Mouse (Mus musculus): Measurements from ENCODE around the gene Usp39. TPM values are rescaled to one million over a fixed set of nuclear protein-coding genes. Genes with fewer than 3 reads are reported as not detected.

Gene Usp39
- polyA plus RNA-seq, 1 experiment from 2014 or later, result 39.0 TPM

DNA sequence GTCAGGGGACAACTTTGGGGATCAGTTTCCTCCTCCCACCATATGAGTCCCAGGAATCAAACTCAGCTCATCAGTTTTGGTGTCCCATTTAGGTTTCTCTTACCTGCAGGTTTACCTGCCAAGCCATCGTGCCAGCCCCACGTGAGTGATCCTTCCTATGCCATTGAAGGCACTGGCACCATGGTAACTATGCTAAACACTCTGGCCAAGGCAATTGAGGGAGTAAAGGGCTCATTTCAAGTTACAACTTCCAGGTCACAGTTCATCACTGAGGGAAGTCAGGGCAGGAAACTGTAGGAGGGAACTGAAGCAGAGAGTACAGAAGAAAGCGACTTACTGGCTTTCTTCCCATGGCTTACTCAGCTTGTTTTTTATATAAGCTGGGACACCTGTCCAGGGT, 21.3 kb upstream of the Usp39 start:
- H3K9ac ChIP-seq (ENCODE audit: low read depth, low read length), result no peak overlapping the region
- WGBS, result 58% methylated on average over 3 of the region's 3 CpGs
- ATAC-seq, result no peak
- no peaks in the 10 kb centered on the region for H3K9me3 ChIP-seq (replicated peaks; ENCODE audit: control insufficient read depth, low read length, poor library complexity, severe bottlenecking)
- H3K27ac ChIP-seq (ENCODE audit: low read length), result no peak overlapping the region
- peaks cover 8% of the 10 kb centered on the region for H3K4me1 ChIP-seq (ENCODE audit: control insufficient read depth, insufficient read depth, low read length)
- no peaks in the 10 kb centered on the region; the same call in 1 of the 2 replicates for H3K27me3 ChIP-seq (ENCODE audit: control insufficient read depth, insufficient read depth, low read depth, low read length)
- H3K36me3 ChIP-seq (ENCODE audit: control insufficient read depth, insufficient read depth, low read length), result no peaks in the 10 kb centered on the region
- no peak overlapping the region for H3K4me2 ChIP-seq (ENCODE audit: low read length)
- H3K4me3 ChIP-seq (ENCODE audit: low read depth, low read length), result no peak overlapping the region

DNA sequence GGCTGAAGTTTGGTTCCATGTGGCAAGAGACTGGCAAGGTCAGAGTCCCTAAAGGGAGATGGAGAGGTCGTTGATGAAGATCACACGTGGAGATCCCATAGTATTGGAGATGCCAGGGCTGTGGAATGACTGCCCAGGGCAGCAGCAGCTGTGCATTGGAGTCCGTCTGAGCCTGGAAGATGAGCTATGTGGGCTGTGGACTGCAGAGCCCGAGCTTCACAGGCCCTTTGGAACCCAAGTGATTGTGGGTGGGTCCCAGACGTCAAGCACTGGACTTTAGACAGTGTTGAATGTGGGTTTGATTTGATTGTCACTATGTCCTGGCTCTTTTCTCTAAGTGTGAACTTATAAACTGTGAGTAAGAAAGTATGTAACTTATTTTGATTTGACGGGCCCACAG, 20.0 kb upstream of the Usp39 start:
- H3K4me2 ChIP-seq (ENCODE audit: low read length), result no peak overlapping the region
- H3K36me3 ChIP-seq (ENCODE audit: control insufficient read depth, insufficient read depth, low read length), result peaks cover 5% of the 10 kb centered on the region; the same call in 1 of the 2 replicates
- WGBS, result 74% methylated on average over 6 of the region's 6 CpGs
- H3K9me3 ChIP-seq (replicated peaks; ENCODE audit: control insufficient read depth, low read length, poor library complexity, severe bottlenecking), result no peaks in the 10 kb centered on the region
- H3K4me3 ChIP-seq (ENCODE audit: low read depth, low read length), result no peak overlapping the region
- no peak overlapping the region for H3K9ac ChIP-seq (ENCODE audit: low read depth, low read length)
- no peak overlapping the region for H3K27ac ChIP-seq (ENCODE audit: low read length)
- peaks cover 19% of the 10 kb centered on the region for H3K4me1 ChIP-seq (ENCODE audit: control insufficient read depth, insufficient read depth, low read length)
- ATAC-seq, result no peak
- H3K27me3 ChIP-seq (ENCODE audit: control insufficient read depth, insufficient read depth, low read depth, low read length), result no peaks in the 10 kb centered on the region; the same call in 1 of the 2 replicates

DNA sequence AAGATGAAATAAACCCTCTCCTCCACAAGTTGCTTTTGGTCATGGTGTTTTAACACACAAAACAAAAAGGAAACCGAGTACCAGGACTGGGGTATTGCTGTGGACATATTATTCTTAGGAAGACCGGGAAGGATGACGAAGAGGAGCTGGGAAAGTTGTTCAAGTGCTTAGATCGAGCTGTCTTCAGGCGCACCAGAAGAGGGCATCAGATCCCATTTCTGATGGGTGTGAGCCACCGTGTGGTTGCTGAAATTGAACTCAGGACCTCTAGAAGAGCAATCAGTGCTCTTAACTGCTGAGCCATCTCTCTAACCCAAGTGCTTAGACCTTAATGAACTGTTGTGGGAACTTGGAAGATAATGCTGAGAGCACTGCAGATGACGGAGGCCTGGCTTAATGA, 19.0 kb upstream of the Usp39 start:
- 46% methylated on average over 7 of the region's 7 CpGs for WGBS
- Histone ChIP-seq H3K9me3 (replicated peaks; ENCODE audit: control insufficient read depth, low read length, poor library complexity, severe bottlenecking) (no peaks in the 10 kb centered on the region), H3K36me3 (ENCODE audit: control insufficient read depth, insufficient read depth, low read length) (peaks cover 5% of the 10 kb centered on the region; the same call in 1 of the 2 replicates)

DNA sequence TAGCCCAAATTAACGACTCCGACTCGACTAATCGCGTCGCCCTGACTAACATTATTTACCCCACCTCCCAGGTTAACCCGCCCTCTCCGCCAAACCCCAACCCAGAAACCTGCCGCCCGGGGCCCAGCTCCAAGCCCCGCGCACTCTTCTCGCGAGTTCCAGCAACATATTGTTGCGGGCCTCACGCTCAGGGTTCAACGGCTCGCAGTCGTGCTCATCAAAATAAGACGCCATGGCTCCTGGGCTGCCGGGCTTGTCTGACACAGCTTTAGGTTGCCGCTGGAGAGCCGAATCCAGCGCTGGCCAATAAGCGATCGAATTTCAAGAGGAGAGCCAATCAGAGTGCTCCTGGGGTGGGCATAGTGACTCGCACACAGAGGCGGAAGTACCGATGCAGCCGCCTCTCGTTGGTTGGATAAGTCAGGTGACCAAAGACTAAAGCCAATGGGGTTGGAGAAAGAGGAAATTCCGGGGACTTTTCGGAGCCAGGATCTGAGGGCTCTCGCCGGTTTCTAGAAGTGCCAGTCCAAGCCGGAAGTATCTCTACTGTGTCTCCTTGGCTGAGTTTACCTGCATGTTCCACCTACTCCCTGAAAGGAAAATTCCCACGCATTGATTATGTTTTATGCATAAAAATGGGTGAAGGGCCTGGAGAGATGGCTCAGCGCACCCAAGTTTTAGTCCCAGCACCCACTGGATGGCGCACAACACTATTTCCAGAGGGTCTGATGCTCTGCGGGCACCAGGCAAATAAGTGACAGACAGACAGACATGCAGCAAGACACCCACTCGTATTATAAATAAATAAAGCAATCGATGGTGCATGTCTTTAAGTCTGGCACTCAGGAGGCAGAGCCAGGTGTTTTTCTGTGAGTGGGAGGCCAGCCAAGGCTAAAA, 17.4 kb upstream of the Usp39 start:
- no peaks in the 10 kb centered on the region for H3K9me3 ChIP-seq (replicated peaks; ENCODE audit: control insufficient read depth, low read length, poor library complexity, severe bottlenecking)
- H3K4me1 ChIP-seq (ENCODE audit: control insufficient read depth, insufficient read depth, low read length), result peaks cover 19% of the 10 kb centered on the region
- H3K4me2 ChIP-seq (ENCODE audit: low read length), result peak overlapping the region; percentile 84
- H3K4me3 ChIP-seq (ENCODE audit: low read depth, low read length), result peak overlapping the region; percentile 80
- peak overlapping the region; percentile 77 for H3K27ac ChIP-seq (ENCODE audit: low read length)
- H3K27me3 ChIP-seq (ENCODE audit: control insufficient read depth, insufficient read depth, low read depth, low read length), result no peaks in the 10 kb centered on the region; the same call in 1 of the 2 replicates
- under 1% methylated on average over 42 of the region's 42 CpGs for WGBS
- ATAC-seq, result peak; percentile 99
- peaks cover 9% of the 10 kb centered on the region; the same call in 1 of the 2 replicates for H3K36me3 ChIP-seq (ENCODE audit: control insufficient read depth, insufficient read depth, low read length)
- peak overlapping the region; percentile 78 for H3K9ac ChIP-seq (ENCODE audit: low read depth, low read length)

More for the DNA sequence above, 19.0 kb upstream of the Usp39 start:
- no peak overlapping the region for H3K27ac ChIP-seq (ENCODE audit: low read length)
- no peak for ATAC-seq
- H3K4me2 ChIP-seq (ENCODE audit: low read length), result no peak overlapping the region
- no peak overlapping the region for H3K4me3 ChIP-seq (ENCODE audit: low read depth, low read length)
- no peaks in the 10 kb centered on the region; the same call in 1 of the 2 replicates for H3K27me3 ChIP-seq (ENCODE audit: control insufficient read depth, insufficient read depth, low read depth, low read length)
- peaks cover 19% of the 10 kb centered on the region for H3K4me1 ChIP-seq (ENCODE audit: control insufficient read depth, insufficient read depth, low read length)
- no peak overlapping the region for H3K9ac ChIP-seq (ENCODE audit: low read depth, low read length)

DNA sequence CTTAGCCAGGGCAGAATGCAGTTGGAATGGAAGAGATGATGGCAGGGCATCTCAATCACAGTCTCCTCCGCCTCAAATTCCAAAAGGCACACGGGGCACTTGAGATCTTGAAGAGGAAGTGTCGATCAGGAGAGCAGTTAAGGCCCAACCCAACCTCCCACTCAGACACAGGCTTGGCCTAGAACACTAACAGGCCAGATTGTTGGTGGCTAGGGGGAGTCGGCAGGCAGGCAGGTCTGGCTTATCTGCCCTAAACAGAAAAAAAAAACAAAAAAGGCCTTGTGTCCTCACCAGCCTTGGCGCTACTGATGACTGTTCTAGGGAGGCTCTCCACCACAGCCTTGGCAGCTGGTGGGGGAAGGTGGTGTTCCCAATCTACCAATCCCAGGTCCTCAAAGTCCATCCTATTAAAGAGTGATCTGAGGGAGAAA, 16.2 kb upstream of the Usp39 start:
- 86% methylated on average over 5 of the region's 5 CpGs for WGBS
- Histone ChIP-seq H3K9me3 (replicated peaks; ENCODE audit: control insufficient read depth, low read length, poor library complexity, severe bottlenecking) (no peaks in the 10 kb centered on the region), H3K9ac (ENCODE audit: low read depth, low read length) (0 out of 2 replicates have a peak overlapping the region, but pooled peaks have one; percentile 5), H3K27ac (ENCODE audit: low read length) (no peak overlapping the region), H3K36me3 (ENCODE audit: control insufficient read depth, insufficient read depth, low read length) (peaks cover 9% of the 10 kb centered on the region; the same call in 1 of the 2 replicates), H3K4me2 (ENCODE audit: low read length) (peak overlapping the region; percentile 84), H3K4me1 (ENCODE audit: control insufficient read depth, insufficient read depth, low read length) (peaks cover 24% of the 10 kb centered on the region), H3K27me3 (ENCODE audit: control insufficient read depth, insufficient read depth, low read depth, low read length) (no peaks in the 10 kb centered on the region; the same call in 1 of the 2 replicates), H3K4me3 (ENCODE audit: low read depth, low read length) (peak overlapping the region; percentile 80)
- ATAC-seq, result no peak

DNA sequence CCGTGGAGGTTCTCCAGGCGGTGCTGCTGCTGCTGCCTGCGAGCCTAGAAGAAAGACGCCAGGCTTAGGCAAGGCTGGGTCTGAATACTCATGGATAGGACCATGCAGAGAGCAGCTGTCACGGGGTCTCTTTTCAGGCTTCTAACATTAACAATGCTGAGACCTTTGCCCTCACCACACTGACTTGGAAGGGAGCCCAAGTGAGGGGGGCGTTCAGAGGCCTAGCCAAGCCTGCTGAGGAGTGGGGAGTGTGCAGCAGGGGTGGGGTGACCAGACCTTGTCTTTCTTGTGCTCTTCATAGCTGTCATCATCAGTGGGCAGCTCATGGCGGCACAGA, 15.6 kb upstream of the Usp39 start:
- peaks cover 28% of the 10 kb centered on the region for H3K4me1 ChIP-seq (ENCODE audit: control insufficient read depth, insufficient read depth, low read length)
- 62% methylated on average over 7 of the region's 7 CpGs for WGBS
- no peak for ATAC-seq
- H3K9me3 ChIP-seq (replicated peaks; ENCODE audit: control insufficient read depth, low read length, poor library complexity, severe bottlenecking), result no peaks in the 10 kb centered on the region
- H3K27ac ChIP-seq (ENCODE audit: low read length), result no peak overlapping the region
- no peak overlapping the region; the same call in 1 of the 2 replicates for H3K4me2 ChIP-seq (ENCODE audit: low read length)
- H3K36me3 ChIP-seq (ENCODE audit: control insufficient read depth, insufficient read depth, low read length), result peaks cover 9% of the 10 kb centered on the region; the same call in 1 of the 2 replicates
- H3K4me3 ChIP-seq (ENCODE audit: low read depth, low read length), result no peak overlapping the region
- no peaks in the 10 kb centered on the region; the same call in 1 of the 2 replicates for H3K27me3 ChIP-seq (ENCODE audit: control insufficient read depth, insufficient read depth, low read depth, low read length)
- no peak overlapping the region for H3K9ac ChIP-seq (ENCODE audit: low read depth, low read length)

DNA sequence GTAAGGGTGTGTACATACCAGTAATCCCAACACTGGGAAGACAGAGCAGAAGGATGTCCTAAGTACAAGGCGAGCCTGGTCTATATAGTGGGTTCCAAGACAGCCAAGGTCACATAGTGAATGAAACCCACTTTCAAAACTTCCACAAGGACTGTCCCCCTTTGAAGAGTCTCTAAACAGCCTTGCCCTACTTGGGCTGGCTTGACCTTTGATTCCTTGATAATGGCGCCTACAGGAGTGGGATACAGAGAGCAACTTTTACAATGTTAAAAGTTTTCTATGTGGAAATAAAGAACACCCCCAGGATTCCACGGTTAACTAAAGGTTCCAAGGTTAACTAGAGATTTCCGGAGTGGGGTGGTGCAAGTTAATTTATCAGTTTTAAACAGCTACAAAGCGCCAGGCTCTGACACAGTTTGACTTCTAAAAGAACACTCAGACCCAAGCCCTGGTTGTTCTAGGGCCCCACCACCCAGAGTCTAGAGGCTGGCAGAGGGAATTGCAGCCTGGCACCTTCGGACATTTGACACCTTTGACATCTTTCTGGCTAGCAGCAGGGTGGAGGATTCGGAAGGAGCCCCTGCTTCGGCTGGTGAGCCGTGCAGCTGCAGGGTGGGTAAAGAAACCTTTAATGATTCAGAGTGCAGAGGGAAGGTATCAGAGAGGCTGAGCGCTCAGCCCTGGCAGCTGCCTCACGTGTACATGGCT, 15.1 kb upstream of the Usp39 start:
- peaks cover 29% of the 10 kb centered on the region for H3K4me1 ChIP-seq (ENCODE audit: control insufficient read depth, insufficient read depth, low read length)
- no peak overlapping the region for H3K4me2 ChIP-seq (ENCODE audit: low read length)
- no peak overlapping the region for H3K4me3 ChIP-seq (ENCODE audit: low read depth, low read length)
- ATAC-seq, result no peak
- 87% methylated on average over 11 of the region's 11 CpGs for WGBS
- H3K27ac ChIP-seq (ENCODE audit: low read length), result no peak overlapping the region
- H3K9ac ChIP-seq (ENCODE audit: low read depth, low read length), result no peak overlapping the region
- H3K27me3 ChIP-seq (ENCODE audit: control insufficient read depth, insufficient read depth, low read depth, low read length), result no peaks in the 10 kb centered on the region; the same call in 1 of the 2 replicates
- no peaks in the 10 kb centered on the region for H3K9me3 ChIP-seq (replicated peaks; ENCODE audit: control insufficient read depth, low read length, poor library complexity, severe bottlenecking)
- H3K36me3 ChIP-seq (ENCODE audit: control insufficient read depth, insufficient read depth, low read length), result peaks cover 9% of the 10 kb centered on the region; the same call in 1 of the 2 replicates

DNA sequence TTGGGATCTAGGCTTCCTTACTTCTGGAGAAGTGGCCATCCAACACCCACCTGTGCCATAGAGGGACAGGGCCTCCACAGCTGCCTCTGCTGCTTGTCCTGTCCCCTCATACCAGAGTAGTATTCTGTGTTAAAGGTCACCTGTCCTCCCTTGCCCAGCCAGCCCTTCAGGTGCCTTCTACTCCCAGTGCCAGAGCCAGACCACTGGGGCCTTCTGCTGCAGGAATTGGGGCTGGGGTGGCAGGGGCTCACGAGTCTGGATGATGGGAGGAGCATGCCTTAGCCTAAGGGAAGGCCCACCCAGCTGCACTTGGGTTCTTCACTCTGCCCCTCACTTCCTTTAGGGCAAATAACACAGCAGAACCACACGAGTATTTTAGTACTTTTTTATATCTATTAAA, 14.4 kb upstream of the Usp39 start:
- peaks cover 35% of the 10 kb centered on the region for H3K4me1 ChIP-seq (ENCODE audit: control insufficient read depth, insufficient read depth, low read length)
- ATAC-seq, result no peak
- WGBS, result 67% methylated on average over 2 of the region's 2 CpGs

More for the DNA sequence above, 14.4 kb upstream of the Usp39 start:
- no peaks in the 10 kb centered on the region for H3K27me3 ChIP-seq (ENCODE audit: control insufficient read depth, insufficient read depth, low read depth, low read length)
- H3K9ac ChIP-seq (ENCODE audit: low read depth, low read length), result no peak overlapping the region
- peaks cover 9% of the 10 kb centered on the region; the same call in 1 of the 2 replicates for H3K36me3 ChIP-seq (ENCODE audit: control insufficient read depth, insufficient read depth, low read length)
- no peak overlapping the region for H3K27ac ChIP-seq (ENCODE audit: low read length)
- no peak overlapping the region for H3K4me2 ChIP-seq (ENCODE audit: low read length)
- no peaks in the 10 kb centered on the region for H3K9me3 ChIP-seq (replicated peaks; ENCODE audit: control insufficient read depth, low read length, poor library complexity, severe bottlenecking)
- H3K4me3 ChIP-seq (ENCODE audit: low read depth, low read length), result no peak overlapping the region

Measured in midbrain, embryonic 16.5 days (tissue).